Mouse (Mus musculus) central nervous system, embryonic 11.5 days (tissue): ENCODE data around the gene Gm21865. TPM values are rescaled to one million over a fixed set of nuclear protein-coding genes. Genes with fewer than 3 reads are reported as not detected.

Source experiments
- polyA plus RNA-seq: library from polyadenylated mRNA; depleted of rRNA; stranded (reverse); fragments of >200 nt; gene quantifications from 2 replicates; pipeline ENCODE4 v1.2.3, GENCODE M21; 2012; rRNA removed

Gene Gm21865
- not detected in 2 replicates for polyA plus RNA-seq

GRCm38 (mm10) chrY:40316803-40317202, at the start of gene Gm21865:
TSS of gene Gm21865 (minus strand) at chrY:40316903.

Other genes starting within 250 kb of the Gm21865 start
- gene Gm21882, start 64.6 kb upstream of the Gm21865 start, polyA plus RNA-seq, result not detected in 2 replicates